Mouse (Mus musculus): ENCODE data around the gene Dgkd.

- TF ChIP-seq CTCF (conservative IDR thresholded peaks at IDR 0.05; ENCODE audit: insufficient read depth, insufficient read length, low read depth, low read length) (no peak), POLR2A (IDR thresholded peaks at IDR 0.05; ENCODE audit: low read depth, low read length) (no peak)
Observed at GRCm38 (mm10) chr1:87899701-87900100, 46.6 kb downstream of the Dgkd start.
